Mouse (Mus musculus): Measurements from ENCODE around the gene Moxd2. TPM values are rescaled to one million over a fixed set of nuclear protein-coding genes. Genes with fewer than 3 reads are reported as not detected.

Gene Moxd2
- polyA plus RNA-seq (2014; fragmentation: Illumina TruSeq; extraction: RNeasy Lipid Tissue Mini Kit (QIAGEN cat#74804); ENCODE audit: low read depth, low replicate concordance): not detected

GRCm38 (mm10) chr6:40887394-40887793, at the start of gene Moxd2:
Moxd2 (minus strand) TSS chr6:40887494.

GRCm38 (mm10) chr6:40900287-40900686, 13.0 kb upstream of the Moxd2 start, which contains the start of gene Prss58:
Prss58 (minus strand) TSS chr6:40900387.

Other genes starting within 250 kb of the Moxd2 start
- gene Prss58, start 12.9 kb upstream of the Moxd2 start, polyA plus RNA-seq (2014; fragmentation: Illumina TruSeq; extraction: RNeasy Lipid Tissue Mini Kit (QIAGEN cat#74804); ENCODE audit: low read depth, low replicate concordance): not detected
- gene 1700074P13Rik, start 53.1 kb upstream of the Moxd2 start, polyA plus RNA-seq (2014; fragmentation: Illumina TruSeq; extraction: RNeasy Lipid Tissue Mini Kit (QIAGEN cat#74804); ENCODE audit: low read depth, low replicate concordance): 0.87 TPM
- not detected for gene Gm4744, start 64.4 kb upstream of the Moxd2 start, polyA plus RNA-seq (2014; fragmentation: Illumina TruSeq; extraction: RNeasy Lipid Tissue Mini Kit (QIAGEN cat#74804); ENCODE audit: low read depth, low replicate concordance)
- gene 1810009J06Rik, start 77.3 kb upstream of the Moxd2 start, polyA plus RNA-seq (2014; fragmentation: Illumina TruSeq; extraction: RNeasy Lipid Tissue Mini Kit (QIAGEN cat#74804); ENCODE audit: low read depth, low replicate concordance): not detected
- gene Gm2663, start 112.0 kb upstream of the Moxd2 start, polyA plus RNA-seq (2014; fragmentation: Illumina TruSeq; extraction: RNeasy Lipid Tissue Mini Kit (QIAGEN cat#74804); ENCODE audit: low read depth, low replicate concordance): not detected
- not detected for gene 2210010C04Rik, start 148.0 kb upstream of the Moxd2 start, polyA plus RNA-seq (2014; fragmentation: Illumina TruSeq; extraction: RNeasy Lipid Tissue Mini Kit (QIAGEN cat#74804); ENCODE audit: low read depth, low replicate concordance)